Mouse (Mus musculus): ENCODE measurements around the gene Exosc6. TPM values are rescaled to one million over a fixed set of nuclear protein-coding genes. Genes with fewer than 3 reads are reported as not detected.
"Not testable (repeated sequence)": the region's sequence is repeated elsewhere in the genome, so short reads cannot be mapped to it uniquely, and the experiment has no call there.

Exosc6 gene
- total RNA-seq, 2 experiments from 2014 or later = not detected

GRCm38 (mm10) chr8:111056691-111057293, 653 bp downstream of the Exosc6 start:
- intact Hi-C loops (cut with DNase I) = no loop called here
- DNase-seq = no peak

GRCm38 (mm10) chr8:111058946-111059572, 2.9 kb downstream of the Exosc6 start:
- intact Hi-C loops (cut with DNase I) = no loop called here
- no peak for DNase-seq

GRCm38 (mm10) chr8:111061688-111062071, 5.5 kb downstream of the Exosc6 start:
- DNase-seq = no peak
- intact Hi-C loops (cut with DNase I) = no loop called here

DNA sequence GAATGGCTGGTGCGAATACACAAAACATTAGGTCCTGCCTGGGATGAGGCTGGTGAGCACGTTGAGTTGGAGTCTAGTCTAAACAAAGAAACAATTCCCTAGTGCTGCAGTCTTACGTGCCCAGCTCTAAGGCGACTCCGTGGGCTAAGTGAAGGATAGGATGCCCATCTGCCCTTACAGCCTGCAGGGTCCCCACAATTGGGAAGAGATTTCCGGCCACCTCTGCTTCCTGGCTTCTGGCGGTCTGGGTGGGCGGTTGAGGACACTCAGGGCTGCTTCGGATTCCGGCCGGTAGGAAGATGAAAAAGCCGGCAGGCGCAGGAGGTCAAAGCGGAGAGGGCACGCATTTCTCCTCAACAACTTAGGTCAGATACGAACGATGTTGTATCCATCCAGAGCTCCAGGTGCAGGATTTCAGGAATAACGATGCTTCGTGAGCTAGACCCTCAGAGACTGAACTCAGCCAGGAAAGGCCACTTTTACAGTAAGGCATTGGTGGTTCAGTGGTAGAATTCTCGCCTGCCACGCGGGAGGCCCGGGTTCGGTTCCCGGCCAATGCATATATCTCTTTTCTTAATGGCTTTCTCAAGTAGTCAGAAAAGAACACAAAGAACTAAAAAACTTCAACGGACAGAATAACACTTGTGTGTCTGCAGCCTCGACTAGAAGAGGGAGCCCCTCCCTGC, 6.1 kb downstream of the Exosc6 start:
- peak; percentile 76 to 87 for DNase-seq
- intact Hi-C loops (cut with DNase I) = no loop called here

DNA sequence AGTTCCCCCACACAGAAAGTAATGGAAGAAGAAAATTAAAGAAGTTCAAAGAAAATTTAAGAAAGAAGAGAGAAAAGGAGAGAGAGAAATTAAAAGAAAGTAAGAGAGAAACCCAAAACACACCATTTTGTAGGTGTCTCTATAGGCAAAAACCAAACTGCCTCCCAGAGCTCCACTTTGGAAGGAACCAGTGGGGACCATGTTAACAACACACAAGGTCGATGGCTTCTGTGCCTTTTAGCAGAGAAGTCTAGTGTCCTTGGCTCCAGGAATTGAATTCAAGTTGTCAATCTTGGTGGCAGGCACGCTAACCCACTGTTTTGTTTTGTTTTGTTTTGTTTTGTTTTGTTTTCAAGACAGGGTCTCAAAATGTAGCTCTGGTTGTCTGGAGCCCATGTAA, 6.8 kb downstream of the Exosc6 start:
- intact Hi-C loops (cut with DNase I) = no loop called here
- no peak for DNase-seq

DNA sequence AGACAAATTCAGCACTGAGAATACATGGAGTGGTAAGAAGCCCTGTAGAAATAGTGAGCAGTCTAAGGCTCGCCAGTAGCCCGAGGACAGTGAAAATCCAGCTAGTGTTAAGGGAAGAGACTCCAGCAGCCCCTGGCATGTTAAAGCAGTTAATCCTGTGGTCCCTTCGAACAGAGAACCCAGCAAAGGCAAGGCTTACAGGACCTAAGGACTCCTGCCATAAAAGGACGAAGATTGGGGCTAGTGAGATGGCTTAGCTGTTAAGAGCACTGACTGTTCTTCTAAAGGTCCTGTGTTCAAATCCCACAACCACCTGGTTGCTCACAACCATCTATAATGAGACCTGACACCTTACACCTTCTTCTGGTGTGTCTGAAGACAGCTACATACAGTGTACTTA, 10.2 kb downstream of the Exosc6 start:
- intact Hi-C loops (cut with DNase I) = no loop called here
- DNase-seq = no peak

DNA sequence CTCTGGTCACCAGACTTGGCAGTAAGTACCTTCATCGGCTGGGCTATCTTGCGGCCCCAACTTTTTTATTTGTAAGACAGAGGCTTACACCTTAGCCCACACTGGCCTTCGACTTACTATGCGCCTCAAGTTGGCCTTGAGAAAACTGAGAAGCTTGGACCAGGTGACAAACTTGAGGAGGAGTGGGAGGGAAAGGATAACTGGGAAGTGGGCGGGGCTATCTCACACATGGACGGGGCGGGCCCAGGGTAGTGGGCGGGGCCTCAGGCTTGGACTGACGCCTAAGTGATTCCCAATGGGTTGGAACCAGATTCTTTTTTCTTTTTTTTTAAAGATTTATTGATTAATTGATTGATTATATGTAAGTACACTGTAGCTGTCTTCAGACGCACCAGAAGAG, 11.3 kb downstream of the Exosc6 start:
- DNase-seq = no peak
- intact Hi-C loops (cut with DNase I) = no loop called here

DNA sequence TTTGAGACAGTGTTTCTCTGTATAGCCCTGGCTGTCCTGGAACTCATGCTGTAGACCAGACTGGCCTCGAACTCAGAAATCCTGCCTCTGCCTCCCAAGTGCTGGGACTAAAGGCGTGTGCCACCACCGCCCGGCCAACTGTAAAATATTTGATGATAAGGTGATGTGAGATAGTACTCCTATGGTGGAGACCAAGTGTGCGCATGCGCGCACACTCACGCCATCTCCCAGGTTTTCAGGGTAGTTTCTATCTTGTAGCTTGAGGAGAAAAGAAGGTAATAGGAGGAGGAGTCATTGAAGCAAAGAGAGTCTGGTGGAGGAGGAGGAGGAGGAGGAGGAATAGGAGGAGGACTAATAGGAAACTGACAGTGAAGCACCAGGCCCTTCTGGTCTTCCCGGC, 12.5 kb downstream of the Exosc6 start:
- intact Hi-C loops (cut with DNase I); DNase-seq: not testable (repeated sequence)

GRCm38 (mm10) chr8:111075926-111076325, 19.8 kb downstream of the Exosc6 start:
- intact Hi-C loops (cut with DNase I) = loop anchor here (10.0 kb wide), 1 partner anchor 441 kb away; no protein-coding TSS in a partner anchor

GRCm38 (mm10) chr8:111079461-111079860, 23.3 kb downstream of the Exosc6 start:
- intact Hi-C loops (cut with DNase I) = loop anchor here (10.0 kb wide), 1 partner anchor 445 kb away; no protein-coding TSS in a partner anchor
- no peak for DNase-seq

More at GRCm38 (mm10) chr8:111075926-111076325, 19.8 kb downstream of the Exosc6 start:
- DNase-seq = no peak

GRCm38 (mm10) chr8:111079861-111080271, 23.7 kb downstream of the Exosc6 start:
- DNase-seq = peak; percentile 21 to 28
- intact Hi-C loops (cut with DNase I) = loop anchor here (5.0 to 10.0 kb wide), 2 partner anchors 33 to 445 kb away; no protein-coding TSS in a partner anchor

DNA sequence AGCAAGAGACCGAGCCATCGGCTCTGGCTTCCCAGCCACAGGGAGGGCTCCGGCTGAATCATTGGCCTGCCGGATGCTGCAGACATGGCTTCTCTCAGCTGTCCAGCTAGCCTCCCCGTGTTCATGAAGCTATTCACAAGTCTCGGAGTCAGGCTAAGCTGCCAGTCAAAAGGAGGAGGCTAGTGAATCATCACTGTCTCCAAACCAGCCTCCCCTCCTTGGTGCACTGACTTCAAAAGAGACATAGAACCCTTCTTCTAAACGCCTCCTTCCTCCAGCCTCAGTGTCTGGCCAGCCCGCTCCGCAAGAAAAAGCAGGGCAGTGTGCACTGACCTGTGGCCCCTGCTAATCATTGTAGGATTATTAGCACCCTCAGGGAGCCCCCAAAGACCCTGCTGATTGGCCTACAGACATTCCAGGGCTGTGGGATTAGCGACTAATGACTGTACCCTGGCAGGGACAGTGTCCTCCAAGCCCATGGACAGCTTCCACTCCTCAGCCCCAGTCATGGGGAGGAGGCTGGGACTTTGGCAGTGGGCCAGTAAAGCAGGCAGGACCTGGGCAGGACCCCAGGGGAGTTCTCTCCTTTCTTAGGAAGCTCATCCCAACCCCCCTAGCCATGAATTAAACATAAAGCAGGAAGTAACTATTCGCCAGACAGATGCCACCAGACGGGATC, 25.6 kb downstream of the Exosc6 start:
- no peak for DNase-seq
- intact Hi-C loops (cut with DNase I) = loop anchor here (5.0 kb wide), 1 partner anchor 34 kb away; no protein-coding TSS in a partner anchor

DNA sequence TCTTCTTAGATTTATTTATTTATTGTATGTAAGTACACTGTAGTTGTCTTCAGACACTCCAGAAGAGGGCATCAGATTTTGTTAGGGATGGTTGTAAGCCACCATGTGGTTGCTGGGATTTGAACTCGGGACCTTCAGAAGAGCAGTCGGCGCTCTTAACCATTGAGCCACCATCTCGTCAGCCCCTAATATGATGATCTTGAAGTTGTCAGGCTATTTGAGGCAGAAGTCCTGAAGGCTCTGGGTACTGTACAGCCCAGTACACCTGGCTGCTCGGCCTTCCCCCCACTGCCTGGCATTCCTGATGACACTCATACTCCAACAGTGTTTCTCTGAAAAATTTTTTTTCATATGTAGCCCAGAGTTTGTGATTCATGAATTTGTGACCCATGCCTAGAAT, 27.8 kb downstream of the Exosc6 start:
- DNase-seq = not testable (repeated sequence)
- intact Hi-C loops (cut with DNase I) = loop anchor here (5.0 kb wide), 1 partner anchor 37 kb away; no protein-coding TSS in a partner anchor

DNA sequence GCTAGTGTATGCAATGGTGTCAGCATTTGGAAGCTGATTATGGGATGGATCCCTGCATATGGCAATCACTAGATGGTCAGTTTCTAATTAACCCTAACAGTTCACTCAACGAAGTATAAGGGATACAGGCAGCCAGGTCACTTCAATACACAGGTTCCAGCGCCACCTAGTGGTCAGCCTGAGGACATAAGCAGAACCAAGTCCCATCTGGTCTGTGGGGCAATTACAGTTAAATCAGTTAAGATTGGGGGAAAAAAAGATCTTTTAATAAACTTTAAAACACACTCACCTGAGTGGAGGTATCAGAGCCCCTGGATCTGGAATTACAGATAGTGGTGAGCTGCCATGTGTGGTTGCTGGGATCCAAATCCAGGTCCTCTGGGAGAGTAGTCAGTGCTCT, 34.0 kb downstream of the Exosc6 start:
- intact Hi-C loops (cut with DNase I) = loop anchor here (2.0 to 5.0 kb wide), 2 partner anchors 35 to 338 kb away; no protein-coding TSS in a partner anchor
- peak; percentile 22 to 65 for DNase-seq

- DNase-seq = no peak
- intact Hi-C loops (cut with DNase I) = loop anchor here (2.0 to 5.0 kb wide), 2 partner anchors 37 to 339 kb away; no protein-coding TSS in a partner anchor
Measured at GRCm38 (mm10) chr8:111091706-111092105, 35.6 kb downstream of the Exosc6 start.

DNA sequence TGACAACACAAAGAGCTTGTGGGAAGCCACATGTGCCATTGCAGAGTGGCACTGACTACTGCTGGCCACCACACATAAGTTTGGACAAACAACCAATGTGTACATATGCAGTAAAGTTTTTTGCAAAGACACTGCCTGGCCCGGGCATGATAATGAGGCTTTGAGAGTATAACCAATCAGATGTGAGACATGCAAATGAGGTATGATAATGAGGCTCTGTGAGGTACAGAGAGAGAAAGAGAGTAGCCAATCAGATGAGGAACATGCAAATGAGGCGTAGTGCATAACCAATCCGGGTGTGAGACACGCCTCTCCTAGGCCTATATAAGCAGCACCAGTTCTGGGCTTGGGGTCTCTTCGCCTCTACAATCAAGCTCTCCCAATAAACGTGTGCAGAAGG, 36.2 kb downstream of the Exosc6 start, which contains the start of gene Clec18a:
Gene Clec18a (minus strand): TSS at position 101 of the 400 bp plus-strand sequence.
- not testable (repeated sequence) for DNase-seq
- intact Hi-C loops (cut with DNase I) = loop anchor here (5.0 kb wide), 1 partner anchor 340 kb away; no protein-coding TSS in a partner anchor

DNA sequence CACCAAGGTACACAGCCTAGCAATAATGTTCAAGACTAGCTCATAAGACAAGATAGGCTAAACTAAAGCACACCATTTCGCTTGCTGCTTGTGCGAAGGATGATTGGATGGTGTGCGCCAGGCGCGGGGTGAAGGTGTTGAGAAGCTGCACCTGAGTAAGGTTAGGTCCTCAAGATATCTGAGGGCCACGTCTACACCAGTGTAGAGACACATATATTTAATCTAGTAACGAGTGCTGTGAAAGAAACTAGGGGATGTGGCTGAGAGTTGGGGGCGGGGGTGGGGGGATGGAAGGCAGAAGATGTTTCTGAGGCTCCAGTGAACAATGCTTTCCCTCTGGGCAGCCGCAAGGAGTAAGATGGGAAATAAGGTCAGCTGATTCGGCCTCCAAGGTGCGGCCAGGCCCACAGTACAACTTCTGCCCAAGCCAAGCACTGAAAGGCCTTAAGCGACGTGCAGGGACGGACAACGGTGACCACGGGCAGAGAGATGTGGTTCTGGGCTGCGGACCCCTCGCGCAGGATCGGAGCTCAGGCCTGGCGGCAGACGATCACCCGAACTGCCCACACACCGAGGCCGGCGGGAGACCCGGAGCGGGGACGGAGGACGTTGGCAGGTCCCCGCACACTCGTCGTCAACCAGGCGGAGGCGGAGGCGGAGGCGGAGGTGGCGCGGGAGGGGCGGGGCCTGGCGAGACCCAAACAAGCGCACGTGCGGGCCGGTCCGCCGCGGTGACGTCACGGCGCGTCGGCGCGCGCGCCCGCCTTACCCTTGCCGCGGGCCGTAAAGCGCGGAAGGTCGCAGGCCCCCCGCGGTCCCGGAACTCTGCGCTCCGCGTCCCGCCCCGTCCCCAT, 38.0 kb downstream of the Exosc6 start, which contains the start of gene Pdpr:
Gene Pdpr (plus strand): TSS at position 766 of the 854 bp plus-strand sequence.
- peak; percentile 90 to 91 for DNase-seq
- intact Hi-C loops (cut with DNase I) = loop anchor here (5.0 kb wide), 1 partner anchor 342 kb away; no protein-coding TSS in a partner anchor

DNA sequence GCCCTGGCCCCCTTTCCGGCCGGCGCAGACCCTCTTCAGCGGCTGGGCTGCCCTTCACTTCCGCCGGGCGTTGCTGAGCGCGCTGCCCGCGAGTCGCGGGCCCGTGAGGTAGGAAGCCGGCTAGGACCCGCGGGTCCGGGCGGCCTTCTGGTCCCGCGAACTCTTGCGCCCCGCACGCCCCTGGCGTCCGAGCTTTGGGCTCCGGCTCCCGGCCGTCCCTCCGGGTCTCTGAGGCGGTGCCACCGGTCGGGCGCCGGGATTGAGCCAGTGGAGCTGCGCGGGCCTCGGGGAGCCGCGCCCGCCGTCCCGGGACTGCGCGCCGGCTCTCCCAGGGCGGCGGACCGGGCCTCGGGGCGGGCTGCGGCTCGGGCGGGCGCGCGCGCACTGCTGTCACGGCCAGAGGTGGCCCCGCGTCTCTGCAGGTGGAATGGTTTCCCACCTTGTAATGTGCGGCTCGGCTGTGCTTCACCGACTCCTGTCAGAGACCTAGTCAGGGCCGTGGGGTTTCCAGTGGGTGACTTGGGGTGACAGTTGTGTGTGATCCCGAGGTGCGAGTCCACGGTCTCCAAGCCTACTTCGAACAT, 38.7 kb downstream of the Exosc6 start:
- not testable (repeated sequence) for DNase-seq
- intact Hi-C loops (cut with DNase I) = loop anchor here (5.0 kb wide), 1 partner anchor 343 kb away; no protein-coding TSS in a partner anchor
